Mouse (Mus musculus) cortical plate, adult 2 months (tissue): ENCODE results near the gene Rbm24. TPM values are rescaled to one million over a fixed set of nuclear protein-coding genes. Genes with fewer than 3 reads are reported as not detected.

Experiments
- H3K27ac ChIP-seq: fragments of 200-500 bp; 2 replicates; pipeline ENCODE4 v1.5.1; 2012; ENCODE audit warnings: low read length, control low read depth, inconsistent platforms; ENCODE audit not compliant: insufficient read depth
- H3K4me1 ChIP-seq: fragments of 200-500 bp; 2 replicates; pipeline ENCODE4 v1.6.1; 2011; ENCODE audit warnings: low read length; ENCODE audit not compliant: control insufficient read depth, insufficient read depth
- H3K4me3 ChIP-seq: fragments of 200-500 bp; 2 replicates; pipeline ENCODE4 v1.5.1; 2011; ENCODE audit warnings: mild to moderate bottlenecking, low read length, control low read depth; ENCODE audit not compliant: insufficient read depth
- CTCF ChIP-seq: fragments of 200-500 bp; IDR thresholded peaks from 2 replicates; pipeline ENCODE4 v1.5.1; 2011; ENCODE audit warnings: mild to moderate bottlenecking, control low read depth, low read length; ENCODE audit not compliant: insufficient read depth; ENCODE audit errors: extremely low read depth
- POLR2A ChIP-seq: fragments of 200-500 bp; IDR thresholded peaks from 2 replicates; pipeline ENCODE4 v1.6.1; 2011; ENCODE audit warnings: mild to moderate bottlenecking, low read length, control low read depth; ENCODE audit not compliant: insufficient read depth; ENCODE audit errors: extremely low read depth
- polyA plus RNA-seq: library from polyadenylated mRNA; depleted of rRNA; stranded (reverse); fragments of >200 nt; gene quantifications from 2 replicates; pipeline ENCODE4 v1.2.3, GENCODE M21; 2012

Gene Rbm24
- polyA plus RNA-seq, 1 experiment, result 16.5 TPM

GRCm38 (mm10) chr13:46413588-46413987 lies 4.6 kb upstream of the Rbm24 start:
- no peak overlapping the region for H3K4me3 ChIP-seq
- TF ChIP-seq POLR2A (no peak), CTCF (no peak)
- H3K27ac ChIP-seq, result no peak overlapping the region
- H3K4me1 ChIP-seq, result no peaks in the 10 kb centered on the region

- Histone ChIP-seq H3K27ac (no peak overlapping the region), H3K4me3 (no peak overlapping the region), H3K4me1 (no peaks in the 10 kb centered on the region)
- TF ChIP-seq POLR2A, result no peak
- TF ChIP-seq CTCF, result no peak
Observed at GRCm38 (mm10) chr13:46414050-46414449, 4.2 kb upstream of the Rbm24 start.

- Histone ChIP-seq H3K4me1 (no peaks in the 10 kb centered on the region), H3K27ac (no peak overlapping the region), H3K4me3 (no peak overlapping the region)
- TF ChIP-seq CTCF, result no peak
- no peak for TF ChIP-seq POLR2A
Observed at GRCm38 (mm10) chr13:46416021-46416420, 2.2 kb upstream of the Rbm24 start.

- Histone ChIP-seq H3K27ac (peak overlapping the region; percentile 90), H3K4me3 (peak overlapping the region; percentile 94), H3K4me1 (no peaks in the 10 kb centered on the region)
- TF ChIP-seq CTCF (no peak), POLR2A (0 out of 2 replicates have a peak, but pooled peaks have one; percentile 10)
Observed at GRCm38 (mm10) chr13:46417594-46417993, 640 bp upstream of the Rbm24 start.

GRCm38 (mm10) chr13:46418731-46419545 lies 704 bp downstream of the Rbm24 start:
- TF ChIP-seq CTCF, result no peak
- TF ChIP-seq POLR2A, result 0 out of 2 replicates have a peak, but pooled peaks have one; percentile 19
- peaks cover 2% of the 10 kb centered on the region for H3K4me1 ChIP-seq
- H3K4me3 ChIP-seq, result peak overlapping the region; percentile 94
- H3K27ac ChIP-seq, result peak overlapping the region; percentile 90

GRCm38 (mm10) chr13:46419648-46420047 lies 1.4 kb downstream of the Rbm24 start:
- Histone ChIP-seq H3K4me1 (peaks cover 2% of the 10 kb centered on the region), H3K4me3 (peak overlapping the region; percentile 94), H3K27ac (peak overlapping the region; percentile 37)
- no peak for TF ChIP-seq POLR2A
- no peak for TF ChIP-seq CTCF

- Histone ChIP-seq H3K27ac (peak overlapping the region; percentile 37), H3K4me3 (peak overlapping the region; percentile 94), H3K4me1 (peaks cover 2% of the 10 kb centered on the region)
- no peak for TF ChIP-seq POLR2A
- TF ChIP-seq CTCF, result no peak
Observed at GRCm38 (mm10) chr13:46420095-46420494, 1.9 kb downstream of the Rbm24 start.

GRCm38 (mm10) chr13:46423805-46424204 lies 5.6 kb downstream of the Rbm24 start:
- TF ChIP-seq POLR2A (no peak), CTCF (no peak)
- Histone ChIP-seq H3K27ac (no peak overlapping the region), H3K4me1 (peaks cover 5% of the 10 kb centered on the region), H3K4me3 (no peak overlapping the region)

- Histone ChIP-seq H3K4me1 (peaks cover 5% of the 10 kb centered on the region), H3K4me3 (no peak overlapping the region), H3K27ac (no peak overlapping the region)
- TF ChIP-seq POLR2A, result no peak
- no peak for TF ChIP-seq CTCF
Observed at GRCm38 (mm10) chr13:46424376-46424775, 6.1 kb downstream of the Rbm24 start.

- TF ChIP-seq CTCF, result no peak
- TF ChIP-seq POLR2A, result no peak
- Histone ChIP-seq H3K4me3 (no peak overlapping the region), H3K4me1 (peaks cover 5% of the 10 kb centered on the region), H3K27ac (no peak overlapping the region)
Observed at GRCm38 (mm10) chr13:46426651-46427269, 8.5 kb downstream of the Rbm24 start.
